Mouse (Mus musculus) limb, embryonic 14.5 days (tissue): Measurements from ENCODE around the gene Zfp760. TPM values are rescaled to one million over a fixed set of nuclear protein-coding genes. Genes with fewer than 3 reads are reported as not detected.
A peak's percentile ranks its signal among the peaks of the same experiment; 100 is the strongest.
"Not testable (repeated sequence)": the region's sequence is repeated elsewhere in the genome, so short reads cannot be mapped to it uniquely, and the experiment has no call there.

Experiments
- ATAC-seq: fragments of 200-750 bp; cut with Nextera tagmentation; 2 replicates; pipeline ENCODE4 v1.8.0; 2017; ENCODE audit warnings: low read depth, moderate number of reproducible peaks, moderate TSS enrichment; ENCODE audit not compliant: low FRiP score
- DNase-seq: peaks from one replicate; pipeline ENCODE4 v3.0.0-alpha.2; 2015; ENCODE audit warnings: low spot score
- H3K27ac ChIP-seq: fragments of 300-500 bp; sonication (generic); replicated peaks from 2 replicates; pipeline ENCODE4 v1.5.1; 2014; ENCODE audit warnings: low read depth, mild to moderate bottlenecking, low read length, moderate library complexity, mixed read lengths
- H3K27me3 ChIP-seq: fragments of 300-500 bp; sonication (generic); 2 replicates; pipeline ENCODE4 v1.6.1; 2014; ENCODE audit warnings: low read length, mixed read lengths; ENCODE audit not compliant: control insufficient read depth, insufficient read depth
- H3K36me3 ChIP-seq: fragments of 300-500 bp; sonication (generic); 2 replicates; pipeline ENCODE4 v1.6.1; 2014; ENCODE audit warnings: mild to moderate bottlenecking, low read length, moderate library complexity, mixed read lengths; ENCODE audit not compliant: control insufficient read depth, insufficient read depth
- H3K4me1 ChIP-seq: fragments of 300-500 bp; sonication (generic); 2 replicates; pipeline ENCODE4 v1.6.1; 2014; ENCODE audit warnings: antibody characterized with exemption, low read length, mixed read lengths; ENCODE audit not compliant: control insufficient read depth, insufficient read depth
- H3K4me2 ChIP-seq: fragments of 300-500 bp; sonication (generic); replicated peaks from 2 replicates; pipeline ENCODE4 v1.6.1; 2014; ENCODE audit warnings: low read depth, mild to moderate bottlenecking, low read length, moderate library complexity; ENCODE audit not compliant: severe bottlenecking
- H3K4me3 ChIP-seq: fragments of 300-500 bp; sonication (generic); replicated peaks from 2 replicates; pipeline ENCODE4 v1.5.1; 2014; ENCODE audit warnings: low read length
- H3K9ac ChIP-seq: fragments of 300-500 bp; sonication (generic); 2 replicates; pipeline ENCODE4 v1.6.1; 2014; ENCODE audit warnings: mild to moderate bottlenecking, low read depth, low read length, moderate library complexity; ENCODE audit not compliant: severe bottlenecking
- H3K9me3 ChIP-seq: fragments of 300-500 bp; sonication (generic); 2 replicates; pipeline ENCODE4 v1.6.1; 2016; ENCODE audit warnings: low read length; ENCODE audit not compliant: control insufficient read depth
- POLR2A ChIP-seq: fragments of 200-500 bp; IDR thresholded peaks from 2 replicates; pipeline ENCODE4 v1.8.0; 2012; ENCODE audit warnings: inconsistent platforms, mild to moderate bottlenecking, moderate library complexity, borderline replicate concordance; ENCODE audit not compliant: insufficient read depth, insufficient read length; ENCODE audit errors: extremely low read depth
- WGBS: fragments of 180-500 bp; shearing (Covaris S2); extraction: QIAGEN DNeasy Blood & Tissue Kit; methylation state at CpG from one replicate; pipeline ENCODE4 v1.1.7; 2014; 5-methylcytosine and 5-hydroxymethylcytosine counted together
- polyA plus RNA-seq, 2 experiments: library from polyadenylated mRNA; depleted of rRNA in 1 of 2; stranded (reverse) in 1 of 2; unstranded in 1 of 2; fragments of >200 nt; fragmentation: Nextera tagmentation in 1 of 2; extraction: Ambion mirVana in 1 of 2; gene quantifications; 2 replicates each; pipeline versions ENCODE4 v1.2.1 to v1.2.3; 2012 to 2014

Zfp760 gene
- polyA plus RNA-seq, 2 experiments = 14.6 to 14.7 TPM

GRCm38 (mm10) chr17:21693342-21693741 is 14.2 kb upstream of the Zfp760 start:
- Histone ChIP-seq H3K4me2 (no peak overlapping the region), H3K4me3 (no peak overlapping the region), H3K9me3 (no peaks in the 10 kb centered on the region), H3K36me3 (peaks cover 16% of the 10 kb centered on the region), H3K27me3 (no peaks in the 10 kb centered on the region), H3K4me1 (no peaks in the 10 kb centered on the region), H3K27ac (no peak overlapping the region), H3K9ac (no peak overlapping the region)
- WGBS = 79% methylated on average over 3 of the region's 3 CpGs
- ATAC-seq (no peak), DNase-seq (no peak)
- no peak for TF ChIP-seq POLR2A

GRCm38 (mm10) chr17:21696073-21696472 is 11.5 kb upstream of the Zfp760 start:
- no peaks in the 10 kb centered on the region for H3K27me3 ChIP-seq
- DNase-seq (no peak), ATAC-seq (no peak)
- H3K4me2 ChIP-seq = no peak overlapping the region
- H3K36me3 ChIP-seq = peaks cover 5% of the 10 kb centered on the region; the same call in 1 of the 2 replicates
- no peak overlapping the region for H3K9ac ChIP-seq
- H3K27ac ChIP-seq = no peak overlapping the region
- TF ChIP-seq POLR2A = no peak
- no peaks in the 10 kb centered on the region for H3K9me3 ChIP-seq
- no peak overlapping the region for H3K4me3 ChIP-seq
- no peaks in the 10 kb centered on the region for H3K4me1 ChIP-seq

GRCm38 (mm10) chr17:21702281-21703240 is 5.0 kb upstream of the Zfp760 start:
- ATAC-seq (no peak), DNase-seq (no peak)
- no peaks in the 10 kb centered on the region for H3K9me3 ChIP-seq
- no peak overlapping the region for H3K27ac ChIP-seq
- H3K4me3 ChIP-seq = no peak overlapping the region
- H3K36me3 ChIP-seq = no peaks in the 10 kb centered on the region
- H3K27me3 ChIP-seq = no peaks in the 10 kb centered on the region
- no peak for TF ChIP-seq POLR2A
- no peaks in the 10 kb centered on the region for H3K4me1 ChIP-seq
- no peak overlapping the region for H3K9ac ChIP-seq
- WGBS = 47% methylated on average over 5 of the region's 5 CpGs
- H3K4me2 ChIP-seq = no peak overlapping the region

- 70% methylated on average over 1 of the region's 1 CpGs for WGBS
- no peak for TF ChIP-seq POLR2A
- no peaks in the 10 kb centered on the region for H3K4me1 ChIP-seq
- no peak overlapping the region for H3K9ac ChIP-seq
- no peak overlapping the region for H3K4me3 ChIP-seq
- no peaks in the 10 kb centered on the region for H3K27me3 ChIP-seq
- no peaks in the 10 kb centered on the region for H3K9me3 ChIP-seq
- H3K36me3 ChIP-seq = no peaks in the 10 kb centered on the region
- H3K4me2 ChIP-seq = no peak overlapping the region
- H3K27ac ChIP-seq = no peak overlapping the region
- DNase-seq (no peak), ATAC-seq (no peak)
Measured at GRCm38 (mm10) chr17:21703414-21703813, 4.1 kb upstream of the Zfp760 start.

- ATAC-seq (no peak), DNase-seq (no peak)
- Histone ChIP-seq H3K36me3 (peaks cover 18% of the 10 kb centered on the region), H3K4me3 (peak overlapping the region; percentile 51), H3K27ac (no peak overlapping the region), H3K9me3 (no peaks in the 10 kb centered on the region), H3K27me3 (no peaks in the 10 kb centered on the region), H3K4me1 (peaks cover 2% of the 10 kb centered on the region; the same call in 1 of the 2 replicates), H3K4me2 (peak overlapping the region; percentile 51), H3K9ac (peak overlapping the region; percentile 75)
- no peak for TF ChIP-seq POLR2A
- 55% methylated on average over 2 of the region's 2 CpGs for WGBS
Measured at GRCm38 (mm10) chr17:21708401-21708800, 860 bp downstream of the Zfp760 start.

- not testable (repeated sequence) for H3K9ac ChIP-seq, H3K27ac ChIP-seq, DNase-seq, H3K4me1 ChIP-seq, H3K9me3 ChIP-seq, H3K36me3 ChIP-seq, H3K4me3 ChIP-seq, ATAC-seq, H3K4me2 ChIP-seq, H3K27me3 ChIP-seq
- WGBS = 95% methylated on average over 6 of the region's 22 CpGs
Measured at GRCm38 (mm10) chr17:21730495-21730894, 23.0 kb downstream of the Zfp760 start, which contains the start of gene Zfp229. Zfp229 (plus strand) TSS chr17:21730795.
